Mouse (Mus musculus): ENCODE data around the gene Slc4a4. TPM values are rescaled to one million over a fixed set of nuclear protein-coding genes. Genes with fewer than 3 reads are reported as not detected.
A peak's percentile ranks its signal among the peaks of the same experiment; 100 is the strongest.

The Slc4a4 gene
- polyA plus RNA-seq, 1 experiment from 2014 or later, result 8.4 TPM

DNA sequence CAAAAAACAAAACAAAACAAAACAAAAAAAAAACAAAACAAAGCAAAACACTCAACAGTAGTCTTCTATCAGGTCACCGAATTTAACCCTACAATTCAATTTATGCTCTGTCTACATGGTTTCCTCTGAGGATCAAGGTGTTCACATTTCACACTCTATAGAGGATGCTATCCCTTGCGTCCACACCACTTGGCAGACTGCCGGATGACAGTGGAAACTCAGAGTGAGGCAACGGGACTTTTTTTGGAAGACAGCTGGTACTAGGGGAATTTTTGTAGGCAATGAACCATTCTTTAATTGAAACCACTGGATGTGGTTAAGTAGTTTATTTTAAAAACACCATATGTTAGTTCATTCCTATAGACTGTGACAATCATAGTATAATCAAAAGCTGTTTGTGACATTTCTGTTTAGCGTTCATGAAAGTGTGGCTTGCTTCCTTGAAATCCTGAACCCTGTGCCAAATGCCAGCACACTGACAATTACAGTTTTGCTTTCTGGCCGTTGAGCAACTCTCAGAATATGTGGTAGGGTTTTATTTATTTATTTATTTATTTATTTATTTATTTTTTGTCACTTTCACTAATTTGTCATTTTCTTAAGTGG, 78.2 kb downstream of the Slc4a4 start:
- no peak overlapping the region for H3K4me3 ChIP-seq (replicated peaks)
- 80% methylated on average over 6 of the region's 6 CpGs for WGBS
- no peak overlapping the region for H3K27ac ChIP-seq
- no peaks in the 10 kb centered on the region for H3K27me3 ChIP-seq
- no peak for ATAC-seq (replicated peaks; ENCODE audit: low FRiP score)
- no peaks in the 10 kb centered on the region for H3K36me3 ChIP-seq
- no peak overlapping the region for H3K9ac ChIP-seq
- H3K4me1 ChIP-seq, result 0 out of 2 replicates have a peak, but pooled peaks cover 10% of the 10 kb centered on the region
- H3K9me3 ChIP-seq (replicated peaks), result no peaks in the 10 kb centered on the region
- H3K4me2 ChIP-seq, result no peak overlapping the region

- Histone ChIP-seq H3K4me3 (replicated peaks) (no peak overlapping the region), H3K4me2 (no peak overlapping the region), H3K27ac (no peak overlapping the region), H3K27me3 (no peaks in the 10 kb centered on the region), H3K9me3 (replicated peaks) (no peaks in the 10 kb centered on the region), H3K4me1 (0 out of 2 replicates have a peak, but pooled peaks cover 10% of the 10 kb centered on the region), H3K36me3 (no peaks in the 10 kb centered on the region), H3K9ac (no peak overlapping the region)
- no peak for ATAC-seq (replicated peaks; ENCODE audit: low FRiP score)
- WGBS, result 89% methylated on average over 4 of the region's 4 CpGs
Measured at GRCm38 (mm10) chr5:88966507-88966906, 79.9 kb downstream of the Slc4a4 start.

DNA sequence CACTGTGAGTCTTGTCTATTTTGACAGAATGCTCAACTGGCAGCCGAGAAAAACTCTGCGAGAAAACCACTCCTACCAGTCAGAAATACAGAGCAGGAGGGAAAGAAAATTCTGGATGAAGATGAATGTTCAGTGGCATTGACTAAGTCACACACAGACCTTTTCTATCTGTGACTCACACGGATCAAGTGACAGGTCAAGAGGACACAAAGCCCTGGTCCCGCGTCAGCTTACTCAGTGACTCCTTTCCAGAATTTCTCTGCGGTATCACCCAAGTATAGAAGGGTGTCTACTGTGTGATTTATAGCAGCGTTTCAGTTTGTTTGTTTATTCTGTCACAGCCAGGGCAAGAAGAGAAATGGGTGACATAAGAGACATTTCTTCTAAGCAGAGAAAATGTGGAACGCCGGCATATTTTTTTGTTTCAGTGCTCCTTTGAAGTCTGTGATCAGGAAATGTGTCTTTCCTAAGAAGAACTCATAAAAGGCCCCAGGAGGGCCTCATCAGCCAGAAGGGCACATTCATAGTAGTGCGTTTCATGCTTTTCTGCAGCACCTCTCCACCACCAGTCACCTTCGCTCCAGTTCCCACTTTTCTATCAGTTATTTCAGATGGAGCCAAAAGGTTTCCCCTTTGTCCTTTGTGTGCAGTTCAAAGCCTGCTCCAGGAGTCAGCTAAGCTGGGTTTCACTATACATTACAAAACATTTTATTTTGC, 82.5 kb downstream of the Slc4a4 start:
- no peak overlapping the region for H3K27ac ChIP-seq
- ATAC-seq (replicated peaks; ENCODE audit: low FRiP score), result no peak
- no peak overlapping the region for H3K4me3 ChIP-seq (replicated peaks)
- H3K27me3 ChIP-seq, result no peaks in the 10 kb centered on the region
- H3K9me3 ChIP-seq (replicated peaks), result no peaks in the 10 kb centered on the region
- H3K4me2 ChIP-seq, result no peak overlapping the region
- H3K36me3 ChIP-seq, result no peaks in the 10 kb centered on the region
- H3K9ac ChIP-seq, result no peak overlapping the region
- 0 out of 2 replicates have a peak, but pooled peaks cover 10% of the 10 kb centered on the region for H3K4me1 ChIP-seq
- 17% methylated on average over 11 of the region's 11 CpGs for WGBS

- H3K4me2 ChIP-seq, result no peak overlapping the region
- 0 out of 2 replicates have a peak, but pooled peaks cover 10% of the 10 kb centered on the region for H3K4me1 ChIP-seq
- no peak overlapping the region for H3K9ac ChIP-seq
- H3K27me3 ChIP-seq, result no peaks in the 10 kb centered on the region
- no peak overlapping the region for H3K4me3 ChIP-seq (replicated peaks)
- no peak for ATAC-seq (replicated peaks; ENCODE audit: low FRiP score)
- H3K9me3 ChIP-seq (replicated peaks), result no peaks in the 10 kb centered on the region
- no peaks in the 10 kb centered on the region for H3K36me3 ChIP-seq
- no peak overlapping the region for H3K27ac ChIP-seq
Measured at GRCm38 (mm10) chr5:88971554-88971953, 84.9 kb downstream of the Slc4a4 start.

DNA sequence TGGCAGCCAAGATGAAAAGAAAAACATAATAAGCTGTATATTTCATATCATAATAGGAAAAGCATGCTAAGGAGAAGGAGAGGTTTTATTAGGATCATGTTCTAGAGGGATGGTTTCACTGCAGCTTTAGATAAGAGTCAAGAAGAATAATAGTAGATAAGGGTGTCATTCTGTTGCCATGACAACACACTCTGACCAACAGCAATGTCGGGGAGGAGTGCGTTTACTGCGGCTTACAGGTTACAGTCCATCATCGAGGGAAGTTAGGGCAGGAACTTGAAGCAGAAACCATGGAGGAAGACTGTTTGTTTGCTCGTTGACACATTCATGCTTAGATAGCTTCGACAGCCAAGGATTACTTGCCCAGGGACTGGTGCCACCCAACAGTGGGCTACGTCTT, 85.7 kb downstream of the Slc4a4 start:
- 0 out of 2 replicates have a peak, but pooled peaks cover 10% of the 10 kb centered on the region for H3K4me1 ChIP-seq
- no peak for ATAC-seq (replicated peaks; ENCODE audit: low FRiP score)

DNA sequence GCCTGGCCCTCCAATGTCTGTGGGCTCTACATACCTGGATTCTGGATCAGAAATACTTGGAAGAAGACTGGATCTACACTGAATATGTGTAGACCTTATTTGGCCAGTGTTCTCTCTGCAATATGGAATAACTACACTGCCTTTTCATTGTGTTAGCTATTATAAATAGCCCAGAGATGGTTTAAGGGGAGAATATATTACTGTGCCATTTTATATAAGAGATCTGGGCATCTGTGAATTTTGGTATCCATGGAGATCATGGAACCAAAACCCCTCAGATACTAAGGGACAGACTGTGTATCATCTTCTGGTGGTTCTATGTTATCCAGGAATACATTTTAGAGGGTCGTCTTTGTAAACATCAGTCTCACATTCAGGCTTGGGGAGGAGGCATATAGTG, 86.5 kb downstream of the Slc4a4 start:
- Histone ChIP-seq H3K27ac (no peak overlapping the region), H3K36me3 (no peaks in the 10 kb centered on the region), H3K4me3 (replicated peaks) (no peak overlapping the region), H3K4me1 (0 out of 2 replicates have a peak, but pooled peaks cover 10% of the 10 kb centered on the region), H3K4me2 (no peak overlapping the region), H3K9me3 (replicated peaks) (no peaks in the 10 kb centered on the region), H3K27me3 (no peaks in the 10 kb centered on the region), H3K9ac (no peak overlapping the region)
- 95% methylated on average over 1 of the region's 1 CpGs for WGBS
- no peak for ATAC-seq (replicated peaks; ENCODE audit: low FRiP score)

More for the DNA sequence above, 85.7 kb downstream of the Slc4a4 start:
- Histone ChIP-seq H3K36me3 (no peaks in the 10 kb centered on the region), H3K4me2 (no peak overlapping the region), H3K9ac (no peak overlapping the region), H3K27me3 (no peaks in the 10 kb centered on the region), H3K4me3 (replicated peaks) (no peak overlapping the region), H3K9me3 (replicated peaks) (no peaks in the 10 kb centered on the region), H3K27ac (no peak overlapping the region)
- 63% methylated on average over 7 of the region's 7 CpGs for WGBS

- no peaks in the 10 kb centered on the region for H3K9me3 ChIP-seq (replicated peaks)
Measured at GRCm38 (mm10) chr5:88975694-88976093, 89.1 kb downstream of the Slc4a4 start.

DNA sequence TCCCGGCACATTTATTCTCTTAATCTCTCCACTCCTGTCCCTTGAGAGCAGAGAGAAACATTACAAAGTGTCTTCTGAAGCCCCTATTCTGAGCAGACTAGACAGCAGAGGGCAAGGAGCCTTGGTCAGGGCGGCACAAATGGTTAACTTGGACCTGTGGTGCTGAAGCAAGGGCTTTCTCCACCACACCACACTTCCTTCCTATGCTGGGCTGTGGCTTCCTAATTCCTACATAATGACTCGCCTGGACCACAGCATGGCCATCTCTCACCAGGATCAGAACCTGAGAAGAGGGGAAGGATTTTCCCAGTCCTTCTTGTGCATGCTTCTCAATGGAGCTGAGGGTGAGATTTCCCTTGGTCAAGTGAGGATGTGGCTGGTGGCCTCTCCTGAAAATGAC, 89.8 kb downstream of the Slc4a4 start:
- H3K9me3 ChIP-seq (replicated peaks), result no peaks in the 10 kb centered on the region
- H3K4me2 ChIP-seq, result no peak overlapping the region
- no peaks in the 10 kb centered on the region for H3K27me3 ChIP-seq
- H3K4me1 ChIP-seq, result peaks cover 4% of the 10 kb centered on the region
- H3K4me3 ChIP-seq (replicated peaks), result no peak overlapping the region
- no peaks in the 10 kb centered on the region for H3K36me3 ChIP-seq
- 64% methylated on average over 3 of the region's 3 CpGs for WGBS
- no peak overlapping the region for H3K27ac ChIP-seq
- H3K9ac ChIP-seq, result no peak overlapping the region
- ATAC-seq (replicated peaks; ENCODE audit: low FRiP score), result no peak

More at GRCm38 (mm10) chr5:88975694-88976093, 89.1 kb downstream of the Slc4a4 start:
- no peak for ATAC-seq (replicated peaks; ENCODE audit: low FRiP score)
- H3K36me3 ChIP-seq, result no peaks in the 10 kb centered on the region
- no peaks in the 10 kb centered on the region for H3K27me3 ChIP-seq
- H3K4me1 ChIP-seq, result no peaks in the 10 kb centered on the region
- H3K4me3 ChIP-seq (replicated peaks), result no peak overlapping the region
- no peak overlapping the region for H3K27ac ChIP-seq
- no peak overlapping the region for H3K4me2 ChIP-seq
- H3K9ac ChIP-seq, result no peak overlapping the region

GRCm38 (mm10) chr5:88980740-88981139, 94.1 kb downstream of the Slc4a4 start:
- peaks cover 9% of the 10 kb centered on the region for H3K4me1 ChIP-seq
- H3K4me2 ChIP-seq, result no peak overlapping the region
- no peaks in the 10 kb centered on the region for H3K9me3 ChIP-seq (replicated peaks)
- H3K9ac ChIP-seq, result no peak overlapping the region
- no peaks in the 10 kb centered on the region for H3K27me3 ChIP-seq
- 86% methylated on average over 4 of the region's 4 CpGs for WGBS
- no peaks in the 10 kb centered on the region for H3K36me3 ChIP-seq
- H3K4me3 ChIP-seq (replicated peaks), result no peak overlapping the region
- H3K27ac ChIP-seq, result no peak overlapping the region
- no peak for ATAC-seq (replicated peaks; ENCODE audit: low FRiP score)

GRCm38 (mm10) chr5:88981243-88982014, 94.8 kb downstream of the Slc4a4 start:
- no peak overlapping the region for H3K4me3 ChIP-seq (replicated peaks)
- no peak overlapping the region for H3K9ac ChIP-seq
- peak overlapping the region; percentile 70 for H3K27ac ChIP-seq
- H3K4me2 ChIP-seq, result peak overlapping the region; percentile 12; the same call in 1 of the 2 replicates
- peaks cover 9% of the 10 kb centered on the region for H3K4me1 ChIP-seq
- peak; percentile 62; the same call in 1 of the 2 replicates for ATAC-seq (replicated peaks; ENCODE audit: low FRiP score)
- no peaks in the 10 kb centered on the region for H3K9me3 ChIP-seq (replicated peaks)
- WGBS, result 22% methylated on average over 8 of the region's 8 CpGs
- H3K36me3 ChIP-seq, result no peaks in the 10 kb centered on the region
- no peaks in the 10 kb centered on the region for H3K27me3 ChIP-seq

DNA sequence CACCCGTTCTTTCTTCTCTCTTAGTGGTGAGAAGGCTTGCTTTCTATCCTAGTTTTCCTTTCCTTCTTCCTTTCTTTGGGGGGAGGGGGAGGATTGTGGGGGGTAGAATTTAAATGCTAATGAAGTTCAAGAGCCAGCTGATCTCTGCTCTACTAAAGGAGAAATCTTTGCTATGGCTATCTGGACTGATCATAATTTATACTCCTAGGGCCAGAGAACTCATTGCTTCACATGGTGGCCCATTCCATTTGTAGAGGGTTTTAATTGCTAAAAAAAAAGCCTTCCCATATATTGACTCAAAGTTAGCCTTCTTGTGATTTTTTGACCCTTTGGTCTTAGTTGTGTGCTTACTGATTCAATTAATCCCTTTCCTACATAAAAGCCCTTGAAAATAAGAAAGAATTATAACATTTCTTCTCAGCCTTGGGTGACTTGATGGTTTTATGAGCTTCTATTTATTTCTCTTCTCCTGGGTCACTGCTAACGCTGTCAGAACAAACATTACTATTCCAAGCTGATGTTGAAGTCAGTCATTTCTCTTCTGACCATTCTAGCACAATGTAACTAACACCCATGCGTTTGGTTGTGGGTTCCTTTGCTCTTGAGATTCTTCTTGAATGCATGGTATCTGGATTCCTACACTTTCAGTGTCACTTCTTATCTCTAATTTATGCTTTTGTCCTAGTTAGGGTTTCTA, 95.6 kb downstream of the Slc4a4 start:
- no peaks in the 10 kb centered on the region for H3K27me3 ChIP-seq
- H3K36me3 ChIP-seq, result no peaks in the 10 kb centered on the region
- no peak overlapping the region for H3K4me3 ChIP-seq (replicated peaks)
- H3K4me2 ChIP-seq, result peak overlapping the region; percentile 12; the same call in 1 of the 2 replicates
- 29% methylated on average over 3 of the region's 3 CpGs for WGBS
- ATAC-seq (replicated peaks; ENCODE audit: low FRiP score), result peak; percentile 74
- H3K27ac ChIP-seq, result peak overlapping the region; percentile 70
- no peaks in the 10 kb centered on the region for H3K9me3 ChIP-seq (replicated peaks)
- H3K9ac ChIP-seq, result no peak overlapping the region
- peaks cover 9% of the 10 kb centered on the region for H3K4me1 ChIP-seq
